Mouse (Mus musculus) intestine, embryonic 16.5 days (tissue): ENCODE measurements around the gene Dnah1. TPM values are rescaled to one million over a fixed set of nuclear protein-coding genes. Genes with fewer than 3 reads are reported as not detected.

Experiments
- ATAC-seq: fragments of 200-750 bp; cut with Nextera tagmentation; 2 replicates; pipeline ENCODE4 v1.8.0; 2017; ENCODE audit warnings: moderate TSS enrichment, moderate library complexity
- H3K27ac ChIP-seq: fragments of 300-500 bp; sonication (generic); 2 replicates; pipeline ENCODE4 v1.5.1; 2014; ENCODE audit warnings: mild to moderate bottlenecking, low read length
- H3K27me3 ChIP-seq: fragments of 300-500 bp; sonication (generic); replicated peaks from 2 replicates; pipeline ENCODE4 v1.6.1; 2014; ENCODE audit warnings: low read length, control low read depth, mixed read lengths; ENCODE audit not compliant: control insufficient read depth, insufficient read depth
- H3K36me3 ChIP-seq: fragments of 300-500 bp; sonication (generic); 2 replicates; pipeline ENCODE4 v1.6.1; 2014; ENCODE audit warnings: low read length, control low read depth; ENCODE audit not compliant: control insufficient read depth, insufficient read depth
- H3K4me1 ChIP-seq: fragments of 300-500 bp; sonication (generic); 2 replicates; pipeline ENCODE4 v1.6.1; 2014; ENCODE audit warnings: low read length, control low read depth, mixed read lengths; ENCODE audit not compliant: control insufficient read depth, insufficient read depth
- H3K4me2 ChIP-seq: fragments of 300-500 bp; sonication (generic); 2 replicates; pipeline ENCODE4 v1.6.1; 2014; ENCODE audit warnings: low read depth, low read length, control low read depth
- H3K4me3 ChIP-seq: fragments of 300-500 bp; sonication (generic); 2 replicates; pipeline ENCODE4 v1.5.1; 2014; ENCODE audit warnings: mild to moderate bottlenecking, low read length
- H3K9ac ChIP-seq: fragments of 300-500 bp; sonication (generic); 2 replicates; pipeline ENCODE4 v1.6.1; 2014; ENCODE audit warnings: low read depth, low read length
- H3K9me3 ChIP-seq: fragments of 300-500 bp; sonication (generic); 2 replicates; pipeline ENCODE4 v1.6.1; 2016; ENCODE audit warnings: low read length, control low read depth; ENCODE audit not compliant: control insufficient read depth
- WGBS: fragments of 180-500 bp; shearing (Covaris S2); extraction: QIAGEN DNeasy Blood & Tissue Kit; methylation state at CpG from one replicate; pipeline ENCODE4 v1.1.7; 2014; 5-methylcytosine and 5-hydroxymethylcytosine counted together
- polyA plus RNA-seq: library from polyadenylated mRNA; unstranded; fragments of >200 nt; fragmentation: Nextera tagmentation; extraction: Ambion mirVana; gene quantifications from 2 replicates; pipeline ENCODE4 v1.2.1, GENCODE M21; 2015

Gene Dnah1
- polyA plus RNA-seq, 1 experiment from 2014 or later = 3.0 TPM

DNA sequence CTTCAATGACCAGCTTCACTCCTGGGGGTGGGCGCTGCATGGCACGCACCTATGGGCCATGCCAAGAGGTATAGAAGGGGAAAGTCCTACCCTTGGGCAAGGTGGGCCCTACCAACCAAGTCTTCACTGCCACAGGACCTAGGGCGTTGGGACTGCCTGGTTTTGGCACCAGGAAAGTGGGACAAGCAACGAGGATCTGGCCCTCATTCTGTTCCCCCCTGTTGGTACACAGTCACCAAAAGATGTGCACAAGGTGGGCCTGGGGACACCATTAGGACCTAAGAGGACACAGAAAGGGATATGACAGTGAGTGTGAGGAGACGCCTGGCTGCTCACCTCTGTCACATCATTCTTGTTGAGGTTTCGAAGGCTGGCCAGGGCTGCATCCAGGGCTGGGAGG lies 52.6 kb downstream of the Dnah1 start:
- H3K4me2 ChIP-seq = no peak overlapping the region
- H3K27ac ChIP-seq = no peak overlapping the region
- WGBS = 89% methylated on average over 6 of the region's 6 CpGs
- no peaks in the 10 kb centered on the region for H3K36me3 ChIP-seq
- no peaks in the 10 kb centered on the region for H3K9me3 ChIP-seq
- H3K4me3 ChIP-seq = no peak overlapping the region
- no peak for ATAC-seq
- no peak overlapping the region for H3K9ac ChIP-seq
- H3K4me1 ChIP-seq = no peaks in the 10 kb centered on the region
- no peaks in the 10 kb centered on the region for H3K27me3 ChIP-seq

- peak overlapping the region; percentile 61 for H3K9ac ChIP-seq
- H3K27me3 ChIP-seq = no peaks in the 10 kb centered on the region
- WGBS = 14% methylated on average over 27 of the region's 28 CpGs
- H3K9me3 ChIP-seq = no peaks in the 10 kb centered on the region
- peak; percentile 87 for ATAC-seq
- H3K4me3 ChIP-seq = peak overlapping the region; percentile 39
- H3K4me2 ChIP-seq = peak overlapping the region; percentile 64
- no peaks in the 10 kb centered on the region for H3K36me3 ChIP-seq
- H3K27ac ChIP-seq = no peak overlapping the region
- H3K4me1 ChIP-seq = no peaks in the 10 kb centered on the region
Measured at GRCm38 (mm10) chr14:31269456-31270100, 54.1 kb downstream of the Dnah1 start.

- Histone ChIP-seq H3K36me3 (no peaks in the 10 kb centered on the region), H3K4me3 (no peak overlapping the region), H3K9ac (0 out of 2 replicates have a peak overlapping the region, but pooled peaks have one; percentile 61), H3K27ac (no peak overlapping the region), H3K27me3 (no peaks in the 10 kb centered on the region), H3K9me3 (no peaks in the 10 kb centered on the region), H3K4me1 (no peaks in the 10 kb centered on the region), H3K4me2 (peak overlapping the region; percentile 64; the same call in 1 of the 2 replicates)
- no peak for ATAC-seq
- WGBS = 66% methylated on average over 9 of the region's 9 CpGs
Measured at GRCm38 (mm10) chr14:31268301-31269001, 55.2 kb downstream of the Dnah1 start.

- 87% methylated on average over 11 of the region's 11 CpGs for WGBS
- H3K4me2 ChIP-seq = no peak overlapping the region
- no peaks in the 10 kb centered on the region for H3K9me3 ChIP-seq
- H3K4me1 ChIP-seq = no peaks in the 10 kb centered on the region
- H3K36me3 ChIP-seq = no peaks in the 10 kb centered on the region
- no peak overlapping the region for H3K27ac ChIP-seq
- no peak for ATAC-seq
- H3K4me3 ChIP-seq = no peak overlapping the region
- no peaks in the 10 kb centered on the region for H3K27me3 ChIP-seq
- H3K9ac ChIP-seq = no peak overlapping the region
Measured at GRCm38 (mm10) chr14:31267649-31268048, 56.0 kb downstream of the Dnah1 start.

DNA sequence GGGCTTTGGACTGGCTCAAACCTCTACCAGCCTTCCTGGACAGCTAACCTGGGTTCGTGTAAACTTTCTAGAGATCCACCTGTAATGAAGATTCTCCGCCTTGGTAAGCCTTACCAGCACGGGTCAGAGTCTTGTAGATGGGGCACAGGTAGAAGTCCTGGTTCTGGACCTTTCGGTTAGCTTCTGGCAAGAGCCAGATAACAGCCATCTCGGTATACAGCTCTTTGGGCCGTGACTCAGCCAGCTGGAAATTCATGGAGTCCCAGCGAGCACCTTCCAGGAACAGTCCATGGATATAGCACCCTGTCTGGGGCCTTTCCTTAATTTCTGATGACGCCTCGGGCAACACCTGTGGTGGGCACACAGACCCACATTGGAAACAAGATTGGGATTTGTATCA lies 62.8 kb downstream of the Dnah1 start:
- Histone ChIP-seq H3K36me3 (peaks cover 27% of the 10 kb centered on the region), H3K9me3 (no peaks in the 10 kb centered on the region), H3K27ac (no peak overlapping the region), H3K4me2 (no peak overlapping the region), H3K4me3 (no peak overlapping the region), H3K9ac (no peak overlapping the region), H3K4me1 (no peaks in the 10 kb centered on the region), H3K27me3 (no peaks in the 10 kb centered on the region)
- 93% methylated on average over 9 of the region's 9 CpGs for WGBS
- ATAC-seq = 0 out of 2 replicates have a peak, but pooled peaks have one; percentile 24

DNA sequence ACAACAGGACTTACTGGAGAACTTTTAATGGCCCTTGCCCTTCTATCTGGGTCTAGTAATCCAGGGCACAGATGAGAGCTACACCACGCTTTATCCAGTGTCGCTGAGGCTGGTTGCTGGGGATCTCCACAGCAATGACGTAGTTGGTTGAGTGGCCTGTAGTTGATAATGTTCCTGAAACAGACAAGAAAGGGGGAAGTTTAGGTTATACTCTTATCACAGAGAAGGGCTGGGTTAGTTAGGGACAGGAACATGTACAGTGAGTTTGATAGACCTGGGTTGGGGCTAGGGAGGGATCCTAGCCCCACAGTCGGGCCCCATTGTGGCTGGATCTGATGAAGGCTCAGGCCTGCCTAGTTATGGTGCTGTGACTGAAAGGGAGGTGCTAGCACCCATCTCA lies 63.3 kb downstream of the Dnah1 start:
- 92% methylated on average over 4 of the region's 4 CpGs for WGBS
- H3K27ac ChIP-seq = no peak overlapping the region
- no peak overlapping the region for H3K9ac ChIP-seq
- ATAC-seq = peak; percentile 55
- H3K9me3 ChIP-seq = no peaks in the 10 kb centered on the region
- no peaks in the 10 kb centered on the region for H3K4me1 ChIP-seq
- H3K4me2 ChIP-seq = no peak overlapping the region
- peaks cover 30% of the 10 kb centered on the region for H3K36me3 ChIP-seq
- no peak overlapping the region for H3K4me3 ChIP-seq
- no peaks in the 10 kb centered on the region for H3K27me3 ChIP-seq

- no peaks in the 10 kb centered on the region for H3K4me1 ChIP-seq
- H3K4me3 ChIP-seq = no peak overlapping the region
- H3K4me2 ChIP-seq = no peak overlapping the region
- no peak for ATAC-seq
- H3K9me3 ChIP-seq = no peaks in the 10 kb centered on the region
- no peak overlapping the region for H3K9ac ChIP-seq
- WGBS = 94% methylated on average over 14 of the region's 14 CpGs
- no peaks in the 10 kb centered on the region for H3K27me3 ChIP-seq
- peaks cover 34% of the 10 kb centered on the region for H3K36me3 ChIP-seq
- no peak overlapping the region for H3K27ac ChIP-seq
Measured at GRCm38 (mm10) chr14:31258476-31259050, 65.1 kb downstream of the Dnah1 start.

DNA sequence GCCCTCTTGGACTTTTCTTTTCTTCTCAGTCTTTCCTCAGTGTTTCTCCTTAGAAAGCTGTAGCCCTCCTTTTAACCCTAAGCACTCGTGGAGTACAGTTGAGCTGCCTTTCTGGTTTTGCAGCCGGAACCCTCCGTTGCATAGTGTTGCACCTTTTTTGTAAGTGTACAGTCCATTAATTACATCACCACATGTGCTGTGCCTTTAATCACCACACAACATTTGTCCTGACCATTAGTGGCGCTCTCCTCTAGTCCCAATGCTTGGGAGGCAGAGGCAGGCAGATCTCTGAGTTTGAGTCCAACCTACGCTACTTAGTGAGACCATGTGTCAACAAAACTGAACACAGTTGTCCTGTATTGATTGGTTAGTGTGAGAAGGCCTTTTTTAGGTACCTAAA lies 71.6 kb downstream of the Dnah1 start:
- no peak for ATAC-seq
- Histone ChIP-seq H3K9ac (peak overlapping the region; percentile 98), H3K9me3 (no peaks in the 10 kb centered on the region), H3K4me1 (peaks cover 8% of the 10 kb centered on the region), H3K4me3 (peak overlapping the region; percentile 98), H3K4me2 (peak overlapping the region; percentile 73), H3K27me3 (no peaks in the 10 kb centered on the region), H3K36me3 (peaks cover 17% of the 10 kb centered on the region), H3K27ac (no peak overlapping the region)
- WGBS = 82% methylated on average over 5 of the region's 5 CpGs

GRCm38 (mm10) chr14:31251626-31252025 lies 72.1 kb downstream of the Dnah1 start:
- Histone ChIP-seq H3K4me1 (peaks cover 8% of the 10 kb centered on the region), H3K36me3 (peaks cover 12% of the 10 kb centered on the region), H3K4me2 (peak overlapping the region; percentile 73), H3K27me3 (no peaks in the 10 kb centered on the region), H3K9ac (peak overlapping the region; percentile 98), H3K9me3 (no peaks in the 10 kb centered on the region), H3K4me3 (peak overlapping the region; percentile 98), H3K27ac (peak overlapping the region; percentile 58; the same call in 1 of the 2 replicates)
- no peak; the same call in 1 of the 2 replicates for ATAC-seq
- 1% methylated on average over 18 of the region's 18 CpGs for WGBS
